ENCODE assay signal across 13 mouse cellular contexts in the genomic region with DNA sequence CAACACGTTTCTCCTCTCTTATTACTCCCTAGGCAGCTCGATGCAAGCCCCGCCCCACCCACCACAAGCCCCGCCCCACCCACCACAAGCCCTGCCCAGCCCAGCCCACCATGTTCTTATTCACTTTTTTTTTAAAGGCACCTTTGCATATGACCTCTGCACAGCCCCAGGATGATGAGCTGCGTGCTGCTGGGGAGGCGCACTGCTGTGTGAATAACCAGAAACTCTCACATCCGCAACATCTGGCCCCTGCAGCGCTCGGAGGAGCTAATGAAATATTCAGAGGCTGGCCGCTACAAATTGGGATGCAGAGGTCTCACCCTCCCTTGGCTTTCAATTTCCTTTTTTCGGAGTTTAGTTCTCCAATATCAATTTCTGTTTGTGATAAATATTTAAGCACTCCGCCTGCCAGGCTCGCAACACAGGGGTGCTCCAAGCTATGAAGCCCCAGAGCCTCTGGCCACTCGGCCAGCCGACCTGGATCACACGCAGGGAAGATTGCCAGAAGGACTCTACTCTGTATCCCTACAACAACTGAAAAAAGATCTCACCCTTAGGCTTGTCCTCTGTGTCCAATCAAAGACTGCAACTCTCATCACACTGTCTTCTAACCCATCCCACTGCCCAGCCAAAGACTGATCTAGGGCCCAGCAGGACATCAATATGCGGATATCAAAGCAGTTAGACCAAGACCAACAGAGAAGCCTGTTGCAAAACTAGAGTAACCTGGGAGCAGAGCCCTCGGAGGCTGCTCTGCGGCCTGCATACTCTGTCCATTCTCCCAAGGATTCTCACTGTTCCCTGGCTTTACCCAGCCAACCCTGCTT.
DNase-seq lines count a peak whose midpoint lies in the region; ATAC-seq and TF ChIP-seq lines count a peak whose summit lies in the region.
"Had no signal": no experiment of that assay in that cellular context is flagged by ENCODE, and none has a peak within 500 bp of the region (broad histone marks: within the 10 kb centered on the region; RNA-seq: fewer than 3 reads in every experiment).

No protein-coding gene starts in this region.

- no peak overlapping the region for H3K27ac ChIP-seq in liver, embryonic 12.5 days
- no peak overlapping the region for H3K27ac ChIP-seq in liver, embryonic 11.5 days (ENCODE audit: low read depth, low read length)
- H3K27ac ChIP-seq in stomach, postnatal 0 days (replicated peaks) = no peak overlapping the region
- H3K27ac ChIP-seq: macrophage; stomach, embryonic 15.5 days had no signal

- no peak for TF ChIP-seq EP300 in stomach, postnatal 0 days (optimal IDR thresholded peaks at IDR 0.05)

- H3K4me2 ChIP-seq in liver, embryonic 12.5 days = no peak overlapping the region
- H3K4me2 ChIP-seq in liver, embryonic 11.5 days = no peak overlapping the region
- no peak overlapping the region for H3K4me2 ChIP-seq in stomach, postnatal 0 days (replicated peaks; ENCODE audit: low read depth)
- H3K4me2 ChIP-seq: stomach, embryonic 15.5 days had no signal

- no peak overlapping the region for H3K9ac ChIP-seq in liver, embryonic 12.5 days
- H3K9ac ChIP-seq in liver, embryonic 11.5 days (ENCODE audit: low read depth, low read length) = no peak overlapping the region
- H3K9ac ChIP-seq in stomach, postnatal 0 days (ENCODE audit: low read length) = no peak overlapping the region
- H3K9ac ChIP-seq: stomach, embryonic 15.5 days had no signal

- WGBS in liver, embryonic 12.5 days (ENCODE audit: insufficient replicate concordance) = 54% methylated on average over 18 of the region's 19 CpGs
- WGBS in liver, embryonic 11.5 days = 50% methylated on average over 19 of the region's 19 CpGs
- 56% methylated on average over 19 of the region's 19 CpGs for WGBS in stomach, postnatal 0 days

- H3K36me3 ChIP-seq in liver, embryonic 12.5 days = no peaks in the 10 kb centered on the region
- no peaks in the 10 kb centered on the region for H3K36me3 ChIP-seq in liver, embryonic 11.5 days (ENCODE audit: control insufficient read depth, insufficient read depth, low read length)
- H3K36me3 ChIP-seq in stomach, postnatal 0 days (ENCODE audit: control insufficient read depth, insufficient read depth, low read length) = no peaks in the 10 kb centered on the region
- H3K36me3 ChIP-seq: stomach, embryonic 15.5 days had no signal

- no peaks in the 10 kb centered on the region for H3K27me3 ChIP-seq in liver, embryonic 12.5 days (replicated peaks)
- no peaks in the 10 kb centered on the region for H3K27me3 ChIP-seq in liver, embryonic 11.5 days (replicated peaks; ENCODE audit: control insufficient read depth, insufficient read depth, low read length)
- H3K27me3 ChIP-seq in stomach, postnatal 0 days (ENCODE audit: control insufficient read depth, insufficient read depth, low read length) = no peaks in the 10 kb centered on the region
- H3K27me3 ChIP-seq: stomach, embryonic 15.5 days had no signal

- no peaks in the 10 kb centered on the region for H3K9me3 ChIP-seq in liver, embryonic 12.5 days (replicated peaks)
- H3K9me3 ChIP-seq in liver, embryonic 11.5 days (ENCODE audit: control insufficient read depth, low read length) = no peaks in the 10 kb centered on the region
- no peaks in the 10 kb centered on the region for H3K9me3 ChIP-seq in stomach, postnatal 0 days (ENCODE audit: control insufficient read depth, low read length)
- H3K9me3 ChIP-seq: stomach, embryonic 15.5 days had no signal

- DNase-seq in liver = peak; percentile 33
- DNase-seq in forelimb bud, embryonic 11.5 days (ENCODE audit: low read depth, low spot score) = peak; percentile 32
- peak; percentile 29 for DNase-seq in liver, embryonic 11.5 days (ENCODE audit: low spot score)
- DNase-seq in stomach, postnatal 0 days (ENCODE audit: low spot score) = no peak
- DNase-seq in cerebellum, adult 11 months = no peak
- no peak for DNase-seq in yolk sac, embryonic 10.5 days (ENCODE audit: low spot score)
- no peak for DNase-seq in lung, adult 18-20 months
- DNase-seq: gastrocnemius, postnatal 14 days; kidney, postnatal 36 days had no signal

- ATAC-seq in liver, embryonic 12.5 days = no peak
- no peak for ATAC-seq in liver, embryonic 11.5 days (replicated peaks; ENCODE audit: low FRiP score)
- 0 out of 2 replicates have a peak, but pooled peaks have one; percentile 4 for ATAC-seq in stomach, postnatal 0 days (ENCODE audit: low FRiP score, low TSS enrichment)
- ATAC-seq: CD4-positive, CD25-positive, alpha-beta regulatory T cell, adult 4 months had no signal

- H3K4me1 ChIP-seq in liver, embryonic 12.5 days = no peaks in the 10 kb centered on the region
- peaks cover 3% of the 10 kb centered on the region; the same call in 1 of the 2 replicates for H3K4me1 ChIP-seq in liver, embryonic 11.5 days (replicated peaks; ENCODE audit: control insufficient read depth, insufficient read depth, low read length)
- H3K4me1 ChIP-seq in stomach, postnatal 0 days (replicated peaks; ENCODE audit: control insufficient read depth, insufficient read depth) = no peaks in the 10 kb centered on the region

- no peak for TF ChIP-seq CTCF in stomach, postnatal 0 days (IDR thresholded peaks at IDR 0.05; ENCODE audit: low read depth)

- no peak overlapping the region for H3K4me3 ChIP-seq in liver, embryonic 12.5 days
- H3K4me3 ChIP-seq in liver, embryonic 11.5 days (ENCODE audit: low read depth, low read length) = no peak overlapping the region
- no peak overlapping the region for H3K4me3 ChIP-seq in stomach, postnatal 0 days (ENCODE audit: low read depth, low read length)
- H3K4me3 ChIP-seq: stomach, embryonic 15.5 days had no signal

Comparison
In these comparisons a context has a peak if more than half of its experiments do, and no peak if none do; other contexts are left out.
1. DNase-seq: peak in liver (single experiment), forelimb bud, embryonic 11.5 days (single experiment) and liver, embryonic 11.5 days (single experiment); none in stomach, postnatal 0 days (single experiment), cerebellum, adult 11 months (single experiment), yolk sac, embryonic 10.5 days (single experiment) and lung, adult 18-20 months (0 of 2).